Mouse (Mus musculus) Patski (cell line): ENCODE measurements around the gene Klre1. TPM values are rescaled to one million over a fixed set of nuclear protein-coding genes. Genes with fewer than 3 reads are reported as not detected.
"Not testable (repeated sequence)": the region's sequence is repeated elsewhere in the genome, so short reads cannot be mapped to it uniquely, and the experiment has no call there.

Source experiments
- ATAC-seq: fragments of 100-300 bp; one replicate; pipeline ENCODE4 v1.8.0; 2021
- CTCF ChIA-PET: fragments of 350-600 bp; sonication (Branson Sonifier 250); formaldehyde crosslinking; loops from one replicate; lab custom pipeline; 2022; ENCODE audit warnings: inconsistent platforms; lab: Charles Lee
- POLR2A ChIA-PET: fragments of 350-600 bp; sonication (Branson Sonifier 250); formaldehyde crosslinking; loops from one replicate; lab custom pipeline; 2022; ENCODE audit warnings: antibody characterized with exemption, inconsistent platforms; lab: Charles Lee
- DNase-seq: peaks from one replicate; pipeline ENCODE4 v3.0.0-alpha.2; 2011; ENCODE audit warnings: low read depth, low spot score
- H3K27me3 ChIP-seq: fragments of 371-371 bp; one replicate; pipeline ENCODE4 v1.5.1; 2021
- CTCF ChIP-seq: fragments of 100-300 bp; IDR thresholded peaks from one replicate; pipeline ENCODE4 v1.5.1; 2021
- in situ Hi-C: fragments of 300-500 bp; cut with MboI; formaldehyde crosslinking; loops from 3 replicates; pipeline ENCODE4 v1.11.1; 2018; ENCODE audit warnings: low pct_unique_long_range_greater_than_20kb, mixed read lengths
- polyA plus RNA-seq: library from polyadenylated mRNA; unstranded; gene quantifications from one replicate; pipeline ENCODE4 v1.2.3, GENCODE M21; 2021

Klre1 gene
- polyA plus RNA-seq, 1 experiment from 2014 or later: not detected

DNA sequence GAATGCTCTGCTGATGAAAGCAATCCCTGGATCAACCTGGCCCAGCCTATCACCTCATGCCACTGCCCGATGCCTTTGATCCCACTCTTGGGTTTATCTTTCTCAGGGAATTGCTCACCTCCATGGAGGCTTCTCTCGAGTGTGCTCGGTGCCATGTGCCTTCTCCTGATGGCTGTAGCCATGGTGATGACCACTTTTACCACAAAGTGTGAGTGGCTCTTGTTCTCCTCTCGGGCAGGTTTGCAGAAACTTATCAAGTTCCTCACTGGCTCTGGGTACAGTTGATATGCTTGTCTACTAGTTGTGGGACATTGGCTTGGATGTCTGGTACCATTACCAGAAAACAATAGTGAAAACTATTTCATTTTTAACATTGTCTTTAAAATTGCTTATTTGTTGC, 4.2 kb downstream of the Klre1 start:
- POLR2A ChIA-PET: no interaction called here
- in situ Hi-C loops: no loop called here
- ATAC-seq (peak; percentile 8), DNase-seq (no peak)
- CTCF ChIA-PET: no interaction called here
- peaks cover 29% of the 10 kb centered on the region for H3K27me3 ChIP-seq
- TF ChIP-seq CTCF: no peak

- H3K27me3 ChIP-seq: peaks cover 29% of the 10 kb centered on the region
- no peak for DNase-seq
- in situ Hi-C loops: no loop called here
- no peak for TF ChIP-seq CTCF
- ATAC-seq: no peak
- ChIA-PET POLR2A (no interaction called here), CTCF (no interaction called here)
Measured at GRCm38 (mm10) chr6:129583014-129583413, 5.3 kb downstream of the Klre1 start.

- ATAC-seq (no peak), DNase-seq (no peak)
- ChIA-PET CTCF (no interaction called here), POLR2A (no interaction called here)
- peaks cover 10% of the 10 kb centered on the region for H3K27me3 ChIP-seq
- in situ Hi-C loops: no loop called here
- no peak for TF ChIP-seq CTCF
Measured at GRCm38 (mm10) chr6:129591508-129591907, 13.8 kb downstream of the Klre1 start, which contains the start of gene Klrd1. TSS of gene Klrd1 (plus strand) at chr6:129591782.

- POLR2A ChIA-PET: no interaction called here
- no peak for DNase-seq
- CTCF ChIA-PET: no interaction called here
- in situ Hi-C loops: no loop called here
- peaks cover 22% of the 10 kb centered on the region for H3K27me3 ChIP-seq
- ATAC-seq: no peak
- TF ChIP-seq CTCF: no peak
Measured at GRCm38 (mm10) chr6:129608372-129608771, 30.7 kb downstream of the Klre1 start.

- TF ChIP-seq CTCF: no peak
- in situ Hi-C loops: no loop called here
- ChIA-PET POLR2A (no interaction called here), CTCF (no interaction called here)
- H3K27me3 ChIP-seq: peaks cover 11% of the 10 kb centered on the region
- no peak for ATAC-seq
- DNase-seq: no peak
Measured at GRCm38 (mm10) chr6:129623735-129624134, 46.0 kb downstream of the Klre1 start, which contains the start of gene Klrk1. TSS of gene Klrk1 (minus strand) at chr6:129623864.

DNA sequence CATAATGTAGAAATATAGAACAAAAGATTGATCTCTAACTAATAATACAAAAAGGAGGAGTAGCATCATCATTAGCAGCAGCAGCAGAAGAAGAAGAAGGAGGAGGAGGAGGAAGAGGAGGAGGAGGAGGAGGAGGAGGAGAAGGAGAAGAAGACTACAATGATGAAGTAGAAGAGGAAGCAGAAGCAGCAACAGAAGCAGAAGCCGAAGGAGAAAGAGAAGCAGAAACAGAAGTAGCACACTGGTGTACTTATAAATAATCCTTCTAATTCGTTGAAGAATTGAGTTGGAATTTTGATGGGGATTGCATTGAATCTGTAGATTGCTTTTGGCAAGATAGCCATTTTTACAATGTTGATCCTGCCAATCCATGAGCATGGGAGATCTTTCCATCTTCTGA, 53.3 kb downstream of the Klre1 start:
- ATAC-seq, POLR2A ChIA-PET, DNase-seq, in situ Hi-C loops, H3K27me3 ChIP-seq, CTCF ChIA-PET: not testable (repeated sequence)

Other genes with a start within 250 kb of the Klre1 start
- not detected for gene 4922502D21Rik, start 246.1 kb upstream of the Klre1 start, polyA plus RNA-seq
- 0.04 TPM for gene Clec12a, start 235.2 kb upstream of the Klre1 start, polyA plus RNA-seq
- gene Clec12b, start 192.0 kb upstream of the Klre1 start, polyA plus RNA-seq: not detected
- not detected for gene Clec1b, start 180.6 kb upstream of the Klre1 start, polyA plus RNA-seq
- not detected for gene Clec9a, start 169.0 kb upstream of the Klre1 start, polyA plus RNA-seq
- not detected for gene Clec1a, start 125.9 kb upstream of the Klre1 start, polyA plus RNA-seq
- not detected for gene Olr1, start 70.7 kb upstream of the Klre1 start, polyA plus RNA-seq
- gene Tmem52b, start 65.3 kb upstream of the Klre1 start, polyA plus RNA-seq: 0.19 TPM
- 203 TPM for gene Gabarapl1, start 44.7 kb upstream of the Klre1 start, polyA plus RNA-seq
- not detected for gene Klrd1, start 13.9 kb downstream of the Klre1 start, polyA plus RNA-seq
- gene Klrk1, start 46.0 kb downstream of the Klre1 start, polyA plus RNA-seq: not detected
- not detected for gene Klrc3, start 65.4 kb downstream of the Klre1 start, polyA plus RNA-seq
- not detected for gene Klrc2, start 82.8 kb downstream of the Klre1 start, polyA plus RNA-seq
- not detected for gene Klrc1, start 101.1 kb downstream of the Klre1 start, polyA plus RNA-seq
- gene Klri1, start 139.2 kb downstream of the Klre1 start, polyA plus RNA-seq: not detected
- gene Klri2, start 162.6 kb downstream of the Klre1 start, polyA plus RNA-seq: not detected
- gene Gm156, start 206.4 kb downstream of the Klre1 start, polyA plus RNA-seq: not detected